10 mouse cellular contexts compared by ENCODE assay signal in genomic region chr3:52600581-52600980, GRCm38 (mm10).
A peak's percentile ranks its signal among the peaks of the same experiment; 100 is the strongest.
DNase-seq lines count a peak whose midpoint lies in the region; TF ChIP-seq lines count a peak whose summit lies in the region.
"Had no signal": no experiment of that assay in that cellular context is flagged by ENCODE, and none has a peak within 500 bp of the region (broad histone marks: within the 10 kb centered on the region; RNA-seq: fewer than 3 reads in every experiment).

No protein-coding gene starts in this region.

- peak overlapping the region; percentile 19; the same call in 1 of the 2 replicates for H3K4me3 ChIP-seq in layer of hippocampus, adult 2 months
- peak overlapping the region; percentile 65 for H3K4me3 ChIP-seq in gastrocnemius, adult 2 months
- H3K4me3 ChIP-seq: hindbrain, embryonic 10.5 days; limb, embryonic 13.5 days; megakaryocyte, embryonic 14.5 days had no signal

- no peak for DNase-seq in layer of hippocampus, adult 2 months (ENCODE audit: low spot score in 2 of 2)
- DNase-seq in layer of hippocampus, adult 8-10 months (ENCODE audit: low spot score in 2 of 2): no peak
- DNase-seq in adrenal gland, postnatal 36 days: peak; percentile 10 to 32
- peak; percentile 88 for DNase-seq in gastrocnemius, adult 2 months
- peak; percentile 44 for DNase-seq in lung, postnatal 14 days
- DNase-seq in thymus, postnatal 14 days: no peak
- DNase-seq in kidney, postnatal 36 days: no peak

- TF ChIP-seq CTCF in layer of hippocampus, adult 2 months (conservative IDR thresholded peaks at IDR 0.05): no peak
- TF ChIP-seq CTCF in gastrocnemius, adult 2 months (IDR thresholded peaks at IDR 0.05): no peak

- intact Hi-C loops in gastrocnemius, adult 2 months (cut with DNase I): no loop called here

- H3K27ac ChIP-seq in layer of hippocampus, adult 2 months: peak overlapping the region; percentile 87
- H3K27ac ChIP-seq in gastrocnemius, adult 2 months: peak overlapping the region; percentile 97
- H3K27ac ChIP-seq: hindbrain, embryonic 10.5 days; limb, embryonic 13.5 days had no signal

Comparison
In these comparisons a context has a peak if more than half of its experiments do, and no peak if none do; other contexts are left out.
1. DNase-seq: peak in adrenal gland, postnatal 36 days (2 of 2), gastrocnemius, adult 2 months (single experiment) and lung, postnatal 14 days (single experiment); none in layer of hippocampus, adult 2 months (0 of 2), layer of hippocampus, adult 8-10 months (0 of 2), thymus, postnatal 14 days (single experiment) and kidney, postnatal 36 days (0 of 2).